Mouse (Mus musculus) heart, postnatal 14 days (tissue): ENCODE data around the gene Mpdu1. TPM values are rescaled to one million over a fixed set of nuclear protein-coding genes. Genes with fewer than 3 reads are reported as not detected.

ENCODE experiments used
- DNase-seq, 2 experiments: peaks; one replicate each; pipeline ENCODE4 v3.0.0; 2021 to 2022
- intact Hi-C: fragments of 180-260 bp; cut with DNase I; formaldehyde crosslinking; loops from one replicate; pipeline ENCODE4 v1.15.1; 2025
- total RNA-seq, 2 experiments: library from RNA; stranded (reverse); gene quantifications; 2 replicates each; pipeline ENCODE4 v1.2.3; 2021

Mpdu1 gene
- total RNA-seq, 2 experiments from 2014 or later: 20.9 to 21.6 TPM

DNA sequence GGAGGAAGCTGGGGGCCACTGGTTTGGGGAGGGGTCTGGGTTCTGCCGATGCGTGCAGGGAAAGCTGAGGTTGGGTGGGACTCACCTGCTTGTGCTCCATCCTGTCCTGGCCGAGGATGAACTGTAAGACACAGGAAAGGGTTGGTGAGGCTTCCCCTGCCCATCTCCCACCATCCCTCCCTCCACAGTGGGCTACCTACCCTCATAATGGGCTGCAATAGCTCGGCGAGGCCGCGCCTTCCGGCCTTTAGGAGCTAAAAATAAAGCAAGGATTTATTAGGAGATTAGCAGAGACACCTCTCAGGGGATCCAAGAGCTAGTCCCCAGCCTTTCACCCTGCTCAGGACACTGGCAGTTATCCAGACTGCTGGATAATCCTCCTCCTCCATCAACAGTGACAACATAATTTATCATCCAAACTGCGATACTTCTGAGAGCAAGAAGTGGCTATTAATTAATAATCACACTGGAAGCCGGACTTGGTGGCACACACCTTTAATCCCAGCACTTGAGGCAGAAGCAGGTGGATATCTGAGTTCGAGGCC, 31.1 kb upstream of the Mpdu1 start:
- intact Hi-C loops: no loop called here
- DNase-seq: peak in 1 of 2 experiments; percentile 13

DNA sequence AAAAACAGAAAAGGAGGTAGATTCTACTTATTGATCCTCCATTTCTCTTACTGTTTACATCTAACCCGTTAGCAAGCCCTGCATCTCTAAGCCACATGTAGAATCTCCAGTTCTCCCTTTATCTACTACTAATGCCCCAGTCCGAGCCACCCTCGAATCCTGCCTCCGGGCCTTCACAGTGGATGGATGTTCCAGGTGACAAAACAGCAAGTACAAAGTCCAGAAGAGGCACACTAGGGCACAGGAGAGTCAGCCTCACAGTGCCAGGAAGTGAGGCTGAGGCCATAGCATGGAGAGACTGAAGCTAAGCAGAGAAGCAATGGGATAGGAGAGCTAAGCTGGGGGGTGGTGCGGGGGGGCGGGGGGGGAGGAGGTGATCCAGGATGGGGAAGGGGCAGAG, 30.4 kb upstream of the Mpdu1 start:
- DNase-seq: no peak
- intact Hi-C loops: no loop called here

DNA sequence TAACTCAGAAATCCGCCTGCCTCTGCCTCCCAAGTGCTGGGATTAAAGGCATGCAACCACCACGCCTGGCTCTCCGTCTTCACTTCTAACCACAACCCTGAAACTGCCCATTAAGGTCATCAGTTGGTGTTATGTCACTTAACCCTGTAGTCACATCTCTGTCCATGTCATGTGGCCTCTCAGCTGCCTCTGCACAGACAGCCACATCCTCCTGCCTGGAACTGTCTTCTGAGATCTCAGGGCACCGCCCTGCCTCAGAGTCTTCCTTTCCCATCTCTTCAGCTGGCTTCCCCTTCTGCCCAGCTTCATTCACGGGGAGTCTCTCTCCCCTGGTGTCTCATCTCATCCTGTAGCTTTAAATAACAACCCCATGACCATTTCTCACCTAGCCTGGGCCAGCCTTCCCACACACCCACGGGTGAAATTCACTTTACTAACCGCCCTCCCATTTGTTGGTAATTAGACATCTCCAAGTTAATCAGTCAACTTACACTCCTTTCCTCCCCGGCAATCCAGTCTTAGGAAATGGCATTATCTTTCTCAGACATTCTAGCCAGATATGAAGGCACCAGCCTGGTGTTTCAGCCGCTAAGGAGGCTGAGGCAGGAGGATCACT, 29.9 kb upstream of the Mpdu1 start:
- DNase-seq: no peak
- intact Hi-C loops: no loop called here

DNA sequence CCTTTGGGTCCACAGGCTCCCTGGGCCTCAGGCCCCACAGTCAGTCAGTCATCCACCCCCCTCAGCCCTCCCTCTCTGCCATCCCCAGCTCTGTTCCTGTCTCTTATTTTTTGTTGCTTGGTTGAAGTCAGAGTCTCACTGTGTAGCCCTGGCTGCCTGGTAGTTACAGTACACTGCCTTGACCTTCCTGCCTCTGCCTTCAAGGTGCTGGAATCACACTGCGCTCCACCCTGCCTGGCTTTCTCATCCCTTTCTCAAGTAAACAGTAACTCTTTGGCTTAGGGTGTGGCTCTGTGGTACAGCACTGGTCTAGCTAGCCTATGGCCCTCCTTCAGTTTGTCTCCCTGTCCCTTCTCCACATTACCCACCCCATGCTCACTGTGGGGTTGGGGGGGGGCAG, 27.4 kb upstream of the Mpdu1 start:
- DNase-seq: no peak
- intact Hi-C loops: no loop called here

DNA sequence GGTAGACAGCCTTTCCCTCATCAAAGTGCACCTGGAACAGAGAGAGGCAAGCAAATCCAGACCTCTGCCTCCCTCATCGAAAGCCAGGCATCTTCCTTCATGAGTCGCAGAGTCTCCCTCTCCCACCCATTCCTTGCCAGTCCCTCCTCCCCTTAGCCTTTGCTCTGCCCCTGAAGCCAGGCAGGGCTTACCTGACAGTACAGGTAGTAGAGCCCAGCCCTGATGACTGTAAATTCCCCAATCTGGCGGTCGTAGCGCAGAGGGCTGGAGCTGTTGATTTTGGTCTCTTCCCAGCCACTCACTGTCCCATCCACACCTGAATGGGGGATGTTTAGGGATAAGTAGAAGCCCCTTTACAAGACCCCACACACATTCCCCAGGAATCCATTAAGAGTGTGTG, 24.6 kb upstream of the Mpdu1 start:
- intact Hi-C loops: no loop called here
- no peak for DNase-seq

DNA sequence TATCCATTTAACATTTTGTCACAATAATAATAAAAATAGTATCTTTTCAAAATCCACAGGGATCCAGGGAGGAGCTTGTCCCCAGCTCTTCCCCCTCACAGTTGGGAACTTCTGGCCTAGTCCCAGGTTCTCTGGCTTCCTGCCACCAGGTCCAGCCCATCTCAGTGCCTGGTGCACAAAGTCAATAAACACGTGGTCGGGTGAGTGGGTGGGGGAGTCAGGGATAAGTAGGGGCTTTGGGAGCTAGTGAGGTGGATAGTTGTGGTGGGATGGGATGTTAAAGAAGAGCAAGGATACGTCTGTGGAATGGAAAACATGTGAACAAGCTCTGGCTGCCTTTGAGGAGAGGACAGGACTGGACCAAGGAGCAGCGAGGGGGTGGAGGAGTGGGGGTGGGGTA, 23.9 kb upstream of the Mpdu1 start:
- intact Hi-C loops: no loop called here
- DNase-seq: peak; percentile 88 to 92

DNA sequence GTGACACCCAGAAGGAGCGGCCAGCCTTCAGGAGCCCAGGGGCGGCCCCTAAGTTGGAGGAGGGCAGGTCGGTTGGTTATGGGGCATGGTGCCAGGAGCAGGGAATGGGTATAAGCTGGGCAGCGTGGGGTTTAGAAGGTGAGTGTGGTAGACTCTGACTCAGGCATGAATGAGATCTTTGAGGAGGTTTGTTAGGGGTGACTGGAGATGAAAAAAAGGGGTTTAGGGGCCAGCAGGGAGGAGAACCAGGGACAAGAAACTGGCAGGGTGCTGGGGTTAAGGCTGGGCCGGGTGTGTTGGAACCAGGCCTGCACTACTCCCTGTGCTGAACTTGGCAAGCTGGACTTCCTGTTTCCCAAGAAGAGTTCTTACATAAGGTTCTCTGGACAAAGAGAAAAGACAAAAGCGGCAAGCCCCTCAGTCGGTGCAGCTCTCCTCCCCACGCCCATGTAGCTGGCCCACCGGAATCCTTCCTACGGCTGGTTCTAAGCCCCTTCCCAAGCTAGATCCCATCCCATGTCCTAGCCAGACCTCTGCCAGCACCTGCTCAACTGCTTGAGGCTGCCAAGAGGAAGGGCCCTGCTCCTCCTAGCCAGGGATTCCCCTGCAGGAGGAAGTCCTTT, 23.2 kb upstream of the Mpdu1 start, which contains the start of gene Tnfsf13:
Gene Tnfsf13 (minus strand): TSS at position 259 of the 623 bp plus-strand sequence.
- DNase-seq: peak; percentile 81 to 85
- intact Hi-C loops: no loop called here

DNA sequence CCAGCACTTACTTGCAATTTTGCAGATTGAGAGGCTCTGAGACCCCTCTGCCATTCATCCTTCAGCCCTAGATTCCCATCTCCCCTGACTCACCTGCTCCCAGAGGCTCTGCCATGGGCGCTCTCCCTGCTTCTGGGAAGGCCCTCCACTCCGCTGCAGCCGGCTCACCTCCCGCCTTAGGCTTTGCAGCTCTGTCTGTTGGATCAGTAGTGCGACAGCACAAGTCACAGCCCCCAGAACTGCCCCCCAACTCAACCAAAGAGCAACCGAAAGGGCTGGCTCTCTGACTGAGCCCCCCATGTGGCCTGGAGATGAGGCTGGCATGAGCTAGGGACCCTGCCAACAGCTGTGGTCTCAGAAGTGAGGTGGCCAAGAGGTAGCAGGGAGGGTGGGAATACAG, 22.5 kb upstream of the Mpdu1 start:
- no peak for DNase-seq

DNA sequence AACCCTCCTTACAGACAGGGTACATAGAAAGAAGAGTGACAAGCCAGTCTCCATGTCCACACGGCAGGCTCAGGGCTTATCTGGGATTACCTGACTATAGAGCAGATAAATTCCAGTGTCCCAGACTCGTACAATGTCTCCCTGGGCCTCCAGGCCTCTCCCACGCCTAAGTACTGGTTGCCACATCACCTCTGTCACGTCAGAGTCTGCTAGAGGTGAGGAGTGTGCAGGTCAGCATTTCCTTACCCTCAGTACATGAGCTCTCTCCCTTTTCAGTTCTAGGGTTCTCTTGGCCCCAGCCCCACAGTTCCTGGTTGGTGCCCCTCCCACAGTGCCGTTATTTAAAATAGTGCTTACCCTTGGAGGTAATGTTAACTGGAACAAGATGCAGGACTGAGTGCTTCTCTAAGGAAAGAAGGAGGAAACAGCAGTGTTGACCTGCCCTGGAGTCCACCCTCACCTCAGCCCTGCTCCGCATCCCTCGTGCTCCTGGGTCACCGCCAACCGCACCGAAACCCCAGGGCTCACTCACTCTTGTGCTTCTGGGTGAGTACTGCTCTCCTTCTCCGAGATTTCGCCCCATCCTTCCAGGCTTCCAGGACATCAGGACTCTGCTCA, 21.8 kb upstream of the Mpdu1 start:
- no peak for DNase-seq
- intact Hi-C loops: loop anchor here (5.0 kb wide), 1 partner anchor 193 kb away; the partner anchor contains the start of gene Tmem95

More for the DNA sequence above, 22.5 kb upstream of the Mpdu1 start:
- intact Hi-C loops: loop anchor here (5.0 kb wide), 1 partner anchor 192 kb away; the partner anchor contains the start of gene Tmem95

DNA sequence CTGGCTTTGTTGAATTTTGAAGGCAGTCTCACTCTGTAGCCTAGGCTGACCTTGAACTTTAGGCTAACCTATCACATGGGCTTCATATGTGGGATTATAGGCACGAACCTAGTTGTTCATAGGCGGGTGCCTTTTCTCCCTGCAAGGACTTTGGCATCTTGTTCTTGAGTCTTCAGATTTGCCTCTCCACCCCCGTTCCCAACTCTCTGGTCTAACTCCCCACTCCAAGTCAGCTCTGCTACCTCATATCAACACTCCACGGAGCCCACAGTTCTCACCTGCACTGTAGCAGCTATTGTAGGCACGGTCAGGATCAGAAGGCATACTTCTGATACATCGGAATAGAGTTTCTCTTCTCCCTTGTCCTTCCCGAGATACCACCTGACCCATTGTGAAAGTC, 21.1 kb upstream of the Mpdu1 start:
- intact Hi-C loops: loop anchor here (1.0 to 5.0 kb wide), 3 partner anchors 32 to 194 kb away; partner anchors contain the start of gene Tmem95
- DNase-seq: no peak

DNA sequence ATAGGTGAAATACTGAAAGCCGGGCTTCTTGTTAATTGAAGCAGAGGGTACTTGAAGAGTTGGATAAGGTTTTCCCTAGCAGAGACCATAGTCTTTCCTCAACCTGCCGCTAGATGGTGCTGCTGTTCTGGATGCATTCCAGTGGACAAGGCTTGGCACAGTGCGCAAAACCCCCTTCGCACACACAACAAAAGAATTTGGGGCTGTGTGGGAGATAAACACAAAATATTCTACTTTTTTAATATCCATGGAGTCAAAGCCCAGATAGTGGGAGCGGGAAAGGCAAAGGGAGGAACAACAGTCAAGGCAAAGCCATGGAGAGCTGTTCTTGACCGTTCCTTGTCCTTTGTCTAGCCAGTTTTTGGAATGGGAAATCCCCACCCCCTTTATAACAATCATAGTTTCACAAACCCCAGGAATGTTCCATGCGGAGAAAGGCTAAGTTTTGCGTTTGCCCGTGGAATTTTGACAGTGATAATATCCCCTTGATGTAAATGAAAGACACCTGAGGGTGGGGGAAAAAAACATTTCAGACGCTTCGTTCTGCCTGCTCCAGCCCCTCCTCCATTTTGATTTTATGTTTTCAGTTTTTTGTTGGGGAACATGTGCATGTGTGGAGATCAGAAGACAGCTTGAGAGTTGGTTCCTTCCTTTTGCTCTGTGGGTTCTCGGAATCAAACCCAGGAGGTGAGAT, 20.5 kb upstream of the Mpdu1 start:
- intact Hi-C loops: loop anchor here (1.0 to 5.0 kb wide), 3 partner anchors 32 to 194 kb away; partner anchors contain the start of gene Tmem95

DNA sequence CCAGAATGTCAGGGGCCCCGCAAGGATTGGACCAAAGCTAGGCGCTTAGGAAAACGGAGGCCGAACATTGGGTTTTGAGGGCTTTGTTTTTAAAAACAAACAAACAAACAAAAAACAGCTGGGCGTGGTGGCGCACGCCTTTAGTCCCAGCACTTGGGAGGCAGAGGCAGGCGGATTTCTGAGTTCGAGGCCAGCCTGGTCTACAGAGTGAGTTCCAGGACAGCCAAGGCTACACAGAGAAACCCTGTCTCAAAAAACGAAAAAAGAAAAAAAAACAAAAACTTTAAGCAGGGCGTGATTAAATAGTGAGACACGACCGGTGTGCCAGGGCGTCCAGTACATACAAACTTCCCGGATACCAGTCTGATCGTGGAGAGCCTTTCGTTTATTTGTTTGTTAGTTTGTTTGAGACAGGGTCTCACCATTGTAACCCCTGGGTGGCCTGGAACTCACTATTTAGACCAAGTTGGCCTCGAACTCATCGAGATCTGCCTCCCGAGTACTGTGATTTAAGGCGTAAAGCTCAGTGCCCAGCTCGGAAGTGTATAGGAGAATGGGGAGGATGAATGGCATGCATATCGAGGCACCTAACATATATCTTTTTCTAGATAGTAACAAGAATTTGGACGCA, 19.9 kb upstream of the Mpdu1 start:
- intact Hi-C loops: loop anchor here (2.0 to 5.0 kb wide), 2 partner anchors 72 to 195 kb away; partner anchors contain the start of gene Tmem95
- DNase-seq: no peak

More for the DNA sequence above, 20.5 kb upstream of the Mpdu1 start:
- DNase-seq: peak; percentile 91 to 95

DNA sequence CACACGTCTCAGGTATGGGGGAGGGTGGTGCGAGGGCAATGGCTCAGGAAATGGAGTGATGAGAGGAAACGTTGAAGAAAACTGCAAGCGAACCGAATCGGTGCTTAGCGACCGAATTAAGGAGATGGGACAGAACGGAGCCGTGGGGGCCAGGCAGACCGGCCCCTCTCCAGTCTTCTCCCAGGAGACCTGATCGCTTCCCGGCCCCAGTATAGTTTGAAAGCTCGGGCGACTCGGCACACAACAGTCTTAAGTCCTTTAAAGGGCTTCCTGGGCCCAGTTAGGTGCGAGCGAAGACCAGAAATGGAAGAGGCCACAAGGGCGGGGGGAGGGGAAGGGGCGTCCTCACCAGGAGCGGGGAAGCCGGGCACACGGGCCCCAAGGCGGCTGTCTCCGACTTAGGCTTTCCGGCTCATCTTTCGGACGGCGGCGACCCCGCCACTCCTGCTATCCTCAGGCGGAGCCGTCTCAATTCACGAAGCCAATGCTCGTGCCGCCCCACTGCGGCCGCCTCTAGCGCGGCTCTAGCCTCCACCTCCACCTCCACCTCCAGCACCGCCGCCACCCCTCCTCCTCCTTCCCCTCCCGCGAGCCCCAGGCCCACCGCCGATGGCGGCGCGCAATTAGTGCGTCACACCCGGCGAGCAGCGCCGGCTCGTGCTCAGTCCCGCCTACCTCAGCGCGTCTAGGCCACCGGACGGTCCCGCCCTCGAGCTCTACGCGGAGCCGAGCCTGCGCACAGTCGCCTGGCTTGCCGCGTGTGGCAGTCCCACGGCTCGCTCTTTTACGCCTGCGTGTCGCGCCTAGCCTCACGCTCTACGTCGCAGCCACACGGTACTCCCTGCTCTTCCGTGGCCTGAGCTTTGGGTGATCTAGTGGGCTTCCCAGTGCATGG, 19.1 kb upstream of the Mpdu1 start, which contains the start of gene Senp3:
Gene Senp3 (minus strand): TSS at position 771 of the 895 bp plus-strand sequence.
- intact Hi-C loops: loop anchor here (2.0 to 5.0 kb wide), 2 partner anchors 73 to 196 kb away; partner anchors contain the start of gene Tmem95
- peak; percentile 97 to 98 for DNase-seq

DNA sequence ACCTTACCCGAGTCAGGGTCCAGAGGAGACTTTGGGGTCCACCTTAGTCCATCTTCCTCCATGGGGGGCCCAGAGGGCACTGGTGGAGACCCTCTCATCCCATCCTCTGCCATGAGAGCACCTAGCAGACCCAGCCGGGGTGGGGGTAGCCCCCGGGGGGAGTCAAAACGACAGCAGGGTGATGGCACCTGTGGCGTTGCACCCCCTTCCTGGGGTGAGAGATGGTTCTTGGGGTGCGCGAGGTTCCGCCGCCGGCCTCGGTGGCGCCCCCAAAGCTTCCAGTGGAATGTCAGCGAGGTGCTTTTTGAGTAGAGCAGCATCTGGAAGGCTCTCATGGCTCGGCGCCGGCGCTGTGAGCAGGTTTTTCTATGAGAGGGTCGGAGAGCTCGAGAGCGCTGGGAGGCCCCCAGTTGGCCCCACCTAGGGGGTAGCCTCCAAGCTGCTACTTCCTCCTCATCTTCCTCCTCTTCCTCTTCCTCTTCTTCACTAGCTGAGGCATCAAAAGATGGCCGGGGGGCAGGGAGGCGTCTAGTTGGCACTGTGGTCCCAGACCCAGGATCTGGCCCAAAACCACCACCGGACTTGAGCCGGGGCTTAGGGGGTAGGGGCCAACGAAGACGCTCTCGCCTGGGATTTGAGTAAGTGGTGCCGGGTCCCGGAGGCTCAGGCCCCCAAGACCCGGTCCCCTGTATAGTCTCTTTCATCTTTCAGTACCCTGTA, 17.9 kb upstream of the Mpdu1 start:
- DNase-seq: no peak
- intact Hi-C loops: loop anchor here (5.0 kb wide), 1 partner anchor 197 kb away; the partner anchor contains the start of gene Tmem95

DNA sequence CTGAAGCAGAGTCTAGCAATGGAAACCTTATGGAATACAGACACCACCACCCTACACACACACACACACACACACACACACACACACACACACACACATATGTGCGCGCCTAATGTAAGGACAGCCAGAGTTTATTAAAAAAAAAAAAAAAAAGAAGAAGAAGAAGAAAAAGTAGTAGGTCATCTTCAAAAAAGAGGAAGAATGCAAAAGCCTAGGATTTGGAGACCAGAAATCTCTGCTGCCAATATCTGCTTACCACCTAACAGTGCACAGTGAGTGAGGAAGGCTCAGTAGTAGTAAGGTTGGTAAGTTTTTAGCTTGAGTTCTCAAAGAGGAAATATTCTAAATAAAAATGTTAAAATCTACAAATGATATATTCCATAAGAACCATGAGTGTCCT, 16.7 kb upstream of the Mpdu1 start:
- intact Hi-C loops: no loop called here
- no peak for DNase-seq

DNA sequence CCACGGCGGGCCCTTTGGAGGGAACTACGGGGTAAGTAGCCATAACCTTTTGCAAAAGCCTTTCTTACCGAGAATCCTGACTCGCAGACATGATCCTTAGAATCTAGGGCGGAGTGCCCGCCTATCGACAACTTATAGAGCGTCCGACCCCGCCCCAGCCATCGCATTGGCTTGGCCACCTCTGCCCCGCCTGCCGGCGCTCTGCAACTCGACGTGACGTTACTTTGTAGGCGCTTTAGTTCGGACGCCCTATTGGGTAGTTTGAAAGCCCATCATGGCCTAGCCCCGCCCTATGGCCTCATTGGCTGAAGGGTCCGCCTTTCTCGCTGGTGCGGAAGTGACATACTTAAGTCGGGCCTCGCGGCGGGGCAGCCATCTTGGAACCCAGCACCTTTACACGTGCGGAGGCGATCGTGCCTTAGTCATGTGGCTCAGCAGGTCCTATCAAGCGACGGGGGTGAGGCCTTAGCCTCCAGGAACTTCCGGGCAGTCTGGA, 9.8 kb upstream of the Mpdu1 start, which contains the start of gene Eif4a1:
Gene Eif4a1 (minus strand): TSS at position 213 of the 496 bp plus-strand sequence.
- intact Hi-C loops: loop anchor here (5.0 kb wide), 1 partner anchor 310 kb away; the partner anchor contains the start of genes Ctdnep1 and Elp5
- DNase-seq: peak; percentile 99 to 100

DNA sequence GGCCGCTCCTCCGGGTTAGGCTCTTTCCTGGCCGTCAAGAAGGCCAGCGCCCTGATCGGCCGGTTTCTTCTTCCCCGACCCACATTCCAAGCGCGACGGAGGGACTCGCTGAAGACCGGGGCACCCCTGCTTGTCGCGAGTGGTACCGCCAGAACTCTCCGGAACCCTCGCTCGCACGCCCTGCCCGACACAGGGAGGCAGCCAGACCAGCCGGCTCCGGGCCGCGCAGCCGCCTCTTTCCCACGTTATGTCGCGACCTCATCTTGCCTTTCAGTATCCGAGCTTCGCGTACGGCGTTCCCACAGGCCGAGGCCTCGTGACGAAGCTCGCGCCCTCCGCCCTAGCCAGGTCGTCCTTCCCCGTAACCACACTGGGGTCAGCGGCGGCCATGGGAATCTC, 9.3 kb upstream of the Mpdu1 start:
- no peak for DNase-seq

More for the DNA sequence above, 9.3 kb upstream of the Mpdu1 start:
- intact Hi-C loops: loop anchor here (5.0 kb wide), 1 partner anchor 311 kb away; the partner anchor contains the start of genes Ctdnep1 and Elp5
